Mouse (Mus musculus): ENCODE data around the gene Btnl6. TPM values are rescaled to one million over a fixed set of nuclear protein-coding genes. Genes with fewer than 3 reads are reported as not detected.
"Not testable (repeated sequence)": the region's sequence is repeated elsewhere in the genome, so short reads cannot be mapped to it uniquely, and the experiment has no call there.

The Btnl6 gene
- polyA plus RNA-seq, 1 experiment from 2014 or later = 0.20 TPM

- not testable (repeated sequence) for DNase-seq (ENCODE audit: low spot score)
Measured at GRCm38 (mm10) chr17:34497726-34498125, 19.4 kb downstream of the Btnl6 start.

GRCm38 (mm10) chr17:34497319-34497718, 19.8 kb downstream of the Btnl6 start:
- not testable (repeated sequence) for DNase-seq (ENCODE audit: low spot score)

DNA sequence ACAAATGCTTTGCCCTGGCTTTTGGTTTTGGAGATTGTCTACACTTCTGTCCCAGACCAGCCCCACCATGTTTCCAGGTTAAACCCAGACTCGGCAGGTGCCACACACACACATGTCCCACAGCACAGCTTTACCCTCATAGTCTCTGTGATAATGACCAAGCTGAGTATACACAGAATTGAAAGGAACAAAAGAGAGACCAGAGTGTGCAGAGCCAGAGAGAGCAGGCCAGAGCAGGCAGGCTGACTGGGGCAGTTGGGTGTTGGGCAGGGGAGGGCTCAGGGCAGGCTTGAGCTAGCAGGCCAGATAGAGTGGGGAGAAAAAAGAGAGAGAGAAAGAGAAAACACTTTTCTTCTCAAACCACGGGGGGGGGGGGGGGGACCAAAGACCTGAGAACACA, 20.6 kb downstream of the Btnl6 start:
- DNase-seq (ENCODE audit: low spot score) = no peak

- DNase-seq (ENCODE audit: low spot score) = not testable (repeated sequence)
Measured at GRCm38 (mm10) chr17:34495156-34495555, 22.0 kb downstream of the Btnl6 start.

- no peak for DNase-seq (ENCODE audit: low spot score)
Measured at GRCm38 (mm10) chr17:34492796-34493195, 24.4 kb downstream of the Btnl6 start.

DNA sequence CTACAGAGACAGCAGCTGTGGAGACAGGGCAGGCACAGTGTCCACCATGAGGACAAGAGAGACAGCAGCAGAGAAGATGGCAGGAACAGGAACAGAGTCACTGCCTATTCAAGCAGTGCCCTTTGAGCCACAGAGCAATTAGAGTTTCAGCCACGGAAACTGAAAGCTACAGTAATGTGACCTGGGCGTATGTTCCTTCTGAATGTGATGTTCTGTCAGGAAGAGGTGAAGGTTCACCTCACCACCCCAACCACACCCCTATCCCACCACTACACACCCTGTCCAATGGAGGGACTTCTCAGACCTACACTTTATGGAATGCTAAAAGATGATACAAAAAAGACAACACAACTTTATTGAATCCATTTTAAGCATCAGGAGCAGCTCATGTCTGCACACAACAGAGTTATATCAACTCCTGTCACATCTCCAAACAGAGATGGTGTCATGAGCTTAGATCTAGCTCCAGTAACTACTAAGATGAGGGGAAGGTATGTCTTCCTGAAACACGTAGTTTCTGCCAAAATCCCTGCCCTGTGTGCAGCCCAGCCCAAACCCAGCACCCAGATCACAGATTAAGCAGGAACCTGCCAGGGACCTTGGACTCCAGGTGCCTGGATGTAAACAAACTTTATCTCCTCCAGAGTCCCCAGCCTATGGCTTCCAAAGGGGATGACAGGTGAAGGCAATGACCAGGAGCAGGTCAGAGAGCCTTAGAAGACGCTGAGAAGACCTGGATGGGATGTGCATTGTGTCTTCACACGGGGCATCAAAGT, 39.7 kb downstream of the Btnl6 start, which contains the start of gene Btnl4:
Btnl4 (minus strand) TSS at position 81 of the 776 bp plus-strand sequence.
- DNase-seq (ENCODE audit: low spot score) = not testable (repeated sequence)

DNA sequence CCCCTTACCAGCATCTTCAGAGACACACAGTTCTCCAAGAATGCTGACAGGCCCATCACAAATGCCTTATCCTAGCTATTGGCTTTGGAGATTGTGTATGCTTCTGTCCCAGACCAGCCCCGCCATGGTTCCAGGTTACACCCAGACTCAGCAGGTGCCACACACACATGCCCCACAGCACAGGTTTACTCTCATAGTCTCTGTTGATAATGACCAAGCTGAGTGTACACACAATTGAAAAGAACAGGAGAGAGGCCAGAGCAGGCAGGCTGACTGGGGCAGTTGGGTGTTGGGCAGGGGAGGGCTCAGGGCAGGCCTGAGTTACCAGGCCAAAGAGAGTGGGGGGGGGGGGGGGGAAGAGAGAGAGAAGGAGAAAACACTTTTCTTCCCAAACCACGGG, 40.7 kb downstream of the Btnl6 start:
- no peak for DNase-seq (ENCODE audit: low spot score)

DNA sequence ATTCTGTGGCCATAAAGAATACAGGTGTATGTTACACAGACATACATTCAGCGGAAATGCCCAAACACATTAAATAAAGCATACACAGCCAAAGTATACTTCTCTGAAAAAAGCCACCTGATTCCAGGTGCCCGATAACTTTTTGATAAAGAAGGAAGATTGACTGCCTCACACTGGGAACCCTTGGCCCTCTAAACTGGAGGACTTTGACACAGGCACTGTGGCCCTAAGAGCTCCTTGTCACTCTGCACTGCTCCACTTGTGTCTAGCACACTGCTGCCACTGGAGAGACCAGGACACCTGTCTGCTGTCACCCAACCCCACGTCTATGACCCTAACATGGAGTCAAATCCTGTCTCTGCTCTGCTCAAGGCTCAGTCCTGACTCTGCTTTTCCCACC, 42.1 kb downstream of the Btnl6 start:
- DNase-seq (ENCODE audit: low spot score) = no peak

DNA sequence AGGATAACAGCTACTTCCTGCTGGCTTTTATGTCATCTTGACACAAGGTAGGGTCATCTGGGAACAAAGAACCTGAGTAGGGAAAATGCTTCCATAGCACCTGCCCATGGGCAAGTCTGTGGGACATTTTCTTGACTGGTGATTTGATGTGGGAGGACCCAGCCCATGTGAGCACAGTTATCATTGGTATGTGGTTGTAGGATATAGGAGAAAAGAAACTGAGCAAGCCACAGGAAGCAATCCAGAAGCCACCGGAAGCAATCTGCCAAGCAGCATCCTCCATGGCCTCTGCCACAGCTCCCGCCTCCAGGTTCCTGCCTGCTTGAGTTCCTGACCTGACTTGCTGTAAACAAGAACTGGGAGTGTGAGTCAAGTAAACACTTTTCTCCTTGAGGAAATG, 46.7 kb downstream of the Btnl6 start:
- no peak for DNase-seq (ENCODE audit: low spot score)

DNA sequence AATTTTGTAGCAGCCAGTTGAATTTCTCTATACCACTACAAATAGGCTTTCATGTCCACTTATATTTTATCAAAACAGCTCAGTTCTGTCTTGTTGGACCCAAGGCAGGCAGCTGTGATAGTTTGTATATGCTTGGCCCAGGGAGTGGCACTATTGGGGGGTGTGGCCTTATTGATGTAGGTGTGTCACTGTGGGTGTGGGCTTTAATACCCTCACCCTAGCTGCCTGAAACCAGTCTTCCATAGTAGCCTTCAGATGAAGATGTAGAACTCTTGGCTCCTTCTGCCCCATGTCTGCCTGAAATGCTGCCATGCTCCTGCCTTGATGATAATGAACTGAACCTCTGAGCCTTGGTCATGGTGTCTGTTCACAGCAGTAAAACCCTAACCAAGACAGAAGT, 51.2 kb downstream of the Btnl6 start:
- DNase-seq (ENCODE audit: low spot score) = not testable (repeated sequence)

DNA sequence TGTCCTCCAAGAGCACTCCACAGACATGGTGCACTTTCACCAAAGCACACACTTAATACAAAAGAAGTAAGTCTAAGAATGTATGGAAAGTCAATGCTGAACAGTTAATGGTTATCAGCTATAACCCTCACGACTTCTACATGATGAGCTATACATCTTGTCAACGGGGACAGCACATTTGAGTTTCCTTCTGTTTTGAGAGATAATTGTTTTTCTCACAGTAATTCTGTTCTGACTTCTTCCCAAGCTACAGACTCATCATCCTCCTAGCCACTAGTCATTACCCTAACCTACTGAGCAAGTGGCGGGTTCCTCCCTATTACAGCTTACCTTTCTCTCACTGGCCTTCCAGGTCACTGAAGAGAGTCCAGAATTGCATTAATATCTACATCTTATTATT, 57.9 kb downstream of the Btnl6 start:
- no peak for DNase-seq (ENCODE audit: low spot score)

Other genes with a start within 250 kb of the Btnl6 start
- 991 and 995 TPM in 2 replicates for gene H2-Aa, start 229.5 kb downstream of the Btnl6 start, polyA plus RNA-seq (2015; fragmentation: Nextera tagmentation; extraction: Ambion mirVana)
- 574 and 589 TPM in 2 replicates for gene H2-Eb1, start 211.5 kb downstream of the Btnl6 start, polyA plus RNA-seq (2015; fragmentation: Nextera tagmentation; extraction: Ambion mirVana)
- gene H2-Eb2, start 191.7 kb downstream of the Btnl6 start, polyA plus RNA-seq (2015; fragmentation: Nextera tagmentation; extraction: Ambion mirVana) = 2.3 and 3.1 TPM in 2 replicates
- gene Btnl2, start 162.5 kb downstream of the Btnl6 start, polyA plus RNA-seq (2015; fragmentation: Nextera tagmentation; extraction: Ambion mirVana) = 0.22 and 0.27 TPM in 2 replicates
- gene Btnl1, start 140.2 kb downstream of the Btnl6 start, polyA plus RNA-seq (2015; fragmentation: Nextera tagmentation; extraction: Ambion mirVana) = 0.27 and 0.29 TPM in 2 replicates
- 0.71 and 0.94 TPM in 2 replicates for gene BC051142, start 118.5 kb downstream of the Btnl6 start, polyA plus RNA-seq (2015; fragmentation: Nextera tagmentation; extraction: Ambion mirVana)
- gene Btnl4, start 40.0 kb downstream of the Btnl6 start, polyA plus RNA-seq (2015; fragmentation: Nextera tagmentation; extraction: Ambion mirVana) = 0.09 and 0.13 TPM in 2 replicates
- gene Notch4, start 46.9 kb upstream of the Btnl6 start, polyA plus RNA-seq (2015; fragmentation: Nextera tagmentation; extraction: Ambion mirVana) = 1.4 and 2.0 TPM in 2 replicates
- 228 and 241 TPM in 2 replicates for gene Gpsm3, start 72.5 kb upstream of the Btnl6 start, polyA plus RNA-seq (2015; fragmentation: Nextera tagmentation; extraction: Ambion mirVana)
- 10.4 and 13.3 TPM in 2 replicates for gene Pbx2, start 73.9 kb upstream of the Btnl6 start, polyA plus RNA-seq (2015; fragmentation: Nextera tagmentation; extraction: Ambion mirVana)
- 2.5 and 4.0 TPM in 2 replicates for gene Ager, start 80.5 kb upstream of the Btnl6 start, polyA plus RNA-seq (2015; fragmentation: Nextera tagmentation; extraction: Ambion mirVana)
- 135 and 144 TPM in 2 replicates for gene Rnf5, start 86.3 kb upstream of the Btnl6 start, polyA plus RNA-seq (2015; fragmentation: Nextera tagmentation; extraction: Ambion mirVana)
- gene Agpat1, start 86.9 kb upstream of the Btnl6 start, polyA plus RNA-seq (2015; fragmentation: Nextera tagmentation; extraction: Ambion mirVana) = 37.5 and 44.9 TPM in 2 replicates
- 3.1 and 3.3 TPM in 2 replicates for gene Egfl8, start 98.6 kb upstream of the Btnl6 start, polyA plus RNA-seq (2015; fragmentation: Nextera tagmentation; extraction: Ambion mirVana)
- gene Ppt2, start 111.2 kb upstream of the Btnl6 start, polyA plus RNA-seq (2015; fragmentation: Nextera tagmentation; extraction: Ambion mirVana) = 38.4 and 45.5 TPM in 2 replicates
- 37.4 and 39.4 TPM in 2 replicates for gene Prrt1, start 112.2 kb upstream of the Btnl6 start, polyA plus RNA-seq (2015; fragmentation: Nextera tagmentation; extraction: Ambion mirVana)
- gene Fkbpl, start 127.4 kb upstream of the Btnl6 start, polyA plus RNA-seq (2015; fragmentation: Nextera tagmentation; extraction: Ambion mirVana) = 12.5 TPM in 2 replicates
- gene Atf6b, start 129.8 kb upstream of the Btnl6 start, polyA plus RNA-seq (2015; fragmentation: Nextera tagmentation; extraction: Ambion mirVana) = 56.6 and 60.8 TPM in 2 replicates
- 0.54 and 0.59 TPM in 2 replicates for gene Tnxb, start 153.2 kb upstream of the Btnl6 start, polyA plus RNA-seq (2015; fragmentation: Nextera tagmentation; extraction: Ambion mirVana)
- gene C4b, start 226.5 kb upstream of the Btnl6 start, polyA plus RNA-seq (2015; fragmentation: Nextera tagmentation; extraction: Ambion mirVana) = 0.32 and 0.49 TPM in 2 replicates